Mouse (Mus musculus) stomach, postnatal 0 days (tissue): Measurements from ENCODE around the gene Ifit3.

Experiments used
- CTCF ChIP-seq: IDR thresholded peaks from 2 replicates; pipeline ENCODE4 v1.5.1; 2016; ENCODE audit warnings: antibody characterized with exemption, low read depth, mild to moderate bottlenecking, moderate library complexity
- EP300 ChIP-seq: optimal IDR thresholded peaks from 2 replicates; pipeline ENCODE3; 2016; ENCODE audit warnings: antibody characterized with exemption

DNA sequence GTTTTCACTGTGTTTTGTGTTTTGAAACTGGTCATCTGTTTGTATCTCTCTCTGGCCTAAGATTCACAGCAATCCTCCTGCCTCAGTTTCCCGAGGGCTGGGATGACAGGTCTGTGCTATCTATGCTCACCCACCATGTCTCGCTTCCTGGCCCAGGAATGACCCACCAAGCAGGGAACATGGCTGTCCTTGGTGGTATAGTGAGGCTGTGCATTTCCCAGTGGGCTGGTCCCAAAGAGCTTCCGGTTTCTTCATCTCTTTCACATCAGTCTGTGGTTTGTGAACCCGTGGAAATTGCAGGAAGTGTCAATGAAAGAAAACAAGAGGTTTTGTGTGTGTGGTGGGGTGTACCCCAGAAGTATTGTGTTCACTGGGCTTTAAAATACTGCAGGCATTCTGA lies 41.3 kb downstream of the Ifit3 start:
- TF ChIP-seq EP300, result no peak
- no peak for TF ChIP-seq CTCF
